Mouse (Mus musculus): ENCODE data around the gene Snrk. TPM values are rescaled to one million over a fixed set of nuclear protein-coding genes. Genes with fewer than 3 reads are reported as not detected.

Gene Snrk
- polyA plus RNA-seq, 1 experiment from 2014 or later, result 39.3 TPM

DNA sequence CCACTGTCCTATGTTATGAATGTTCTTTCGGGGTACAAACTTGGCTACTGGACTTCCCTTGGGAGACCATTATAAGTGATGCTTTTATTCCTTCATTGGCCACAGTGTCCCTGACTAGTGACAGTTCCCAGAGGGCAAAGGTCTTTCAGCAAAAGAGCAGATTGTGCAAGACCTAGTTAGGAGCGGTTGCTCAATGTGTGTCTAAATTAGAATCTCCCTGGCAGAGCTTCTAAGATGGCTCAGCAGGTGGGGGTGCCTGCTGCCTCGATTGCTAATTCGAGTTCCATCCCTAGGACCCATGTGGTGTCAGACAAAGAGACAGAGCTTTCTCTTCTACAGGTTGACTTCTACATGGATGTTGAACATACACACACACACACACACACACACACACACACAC lies 1.5 kb upstream of the Snrk start:
- Histone ChIP-seq H3K27me3 (ENCODE audit: insufficient read depth, poor library complexity, severe bottlenecking) (no peaks in the 10 kb centered on the region), H3K27ac (no peak overlapping the region), H3K4me1 (peaks cover 11% of the 10 kb centered on the region), H3K4me3 (no peak overlapping the region), H3K9me3 (no peaks in the 10 kb centered on the region), H3K36me3 (no peaks in the 10 kb centered on the region)
- 65% methylated on average over 4 of the region's 4 CpGs for WGBS
- DNase-seq (ENCODE audit: low spot score), result no peak

DNA sequence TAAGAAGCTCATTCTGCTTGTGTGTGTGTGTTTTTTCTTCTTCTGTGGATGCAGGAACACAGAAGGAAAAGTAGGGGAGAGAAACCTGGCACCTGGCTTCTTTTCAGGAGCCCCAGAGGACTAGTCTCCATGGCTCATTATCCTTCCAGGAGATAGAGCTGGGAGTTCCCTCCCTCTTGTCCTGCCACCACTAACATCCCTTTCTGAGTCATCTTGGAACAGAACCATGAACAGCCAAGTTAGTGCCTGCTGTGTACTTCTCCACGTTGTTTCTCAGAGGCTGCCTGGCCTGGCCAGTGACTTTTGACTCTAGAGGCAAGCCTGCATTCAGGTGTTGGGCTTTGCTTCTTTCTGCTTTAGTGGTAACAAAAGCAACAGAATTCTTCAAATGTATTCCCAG lies 707 bp upstream of the Snrk start:
- Histone ChIP-seq H3K27ac (no peak overlapping the region), H3K4me1 (peaks cover 14% of the 10 kb centered on the region), H3K36me3 (0 out of 2 replicates have a peak, but pooled peaks cover 3% of the 10 kb centered on the region), H3K27me3 (ENCODE audit: insufficient read depth, poor library complexity, severe bottlenecking) (no peaks in the 10 kb centered on the region), H3K9me3 (no peaks in the 10 kb centered on the region), H3K4me3 (no peak overlapping the region)
- WGBS, result 50% methylated on average over 1 of the region's 1 CpGs
- DNase-seq (ENCODE audit: low spot score), result peak; percentile 14

DNA sequence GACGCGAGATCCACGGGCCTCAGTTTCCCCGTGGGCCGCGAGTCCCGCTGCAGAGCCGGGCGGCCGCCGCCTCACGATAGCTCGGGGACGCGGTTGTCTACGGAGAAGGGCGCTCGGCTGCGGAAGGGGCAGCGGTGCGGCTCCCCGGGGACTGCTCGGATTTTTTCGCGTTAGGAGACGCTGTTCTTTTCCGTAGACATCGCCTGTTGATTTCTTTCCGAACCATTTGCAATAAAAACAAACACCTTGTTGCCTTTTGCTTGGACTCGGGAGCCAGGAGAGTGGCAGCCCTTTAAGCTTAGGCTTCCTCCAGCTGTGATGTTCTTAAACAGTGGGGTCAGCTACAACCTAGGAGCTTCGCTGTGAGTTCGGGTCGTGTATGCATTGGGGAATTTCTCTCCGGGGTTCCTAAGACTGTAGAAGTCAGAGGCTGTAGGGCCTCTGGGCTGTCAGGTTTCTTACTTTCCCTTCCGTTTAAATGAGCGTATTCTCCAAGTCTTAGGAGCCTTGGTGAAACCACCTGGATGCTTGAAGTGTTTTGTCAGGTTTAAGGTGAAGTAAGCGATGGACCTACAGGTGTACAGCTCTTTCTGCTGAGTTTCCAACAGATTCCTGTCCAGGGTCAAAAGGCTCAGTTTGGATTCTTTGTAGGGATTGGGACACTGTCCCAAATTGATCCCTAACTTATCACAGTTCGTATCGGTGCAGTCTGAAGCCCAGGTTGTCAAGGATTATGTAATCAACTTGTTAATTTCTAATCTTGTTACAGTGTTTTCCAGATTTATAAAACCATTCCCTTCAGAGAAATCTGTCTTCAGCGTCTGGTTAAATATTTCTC lies 845 bp downstream of the Snrk start:
- H3K4me3 ChIP-seq, result peak overlapping the region; percentile 92
- peak; percentile 74 for DNase-seq (ENCODE audit: low spot score)
- WGBS, result 4% methylated on average over 40 of the region's 40 CpGs
- H3K9me3 ChIP-seq, result no peaks in the 10 kb centered on the region
- 0 out of 2 replicates have a peak, but pooled peaks cover 3% of the 10 kb centered on the region for H3K36me3 ChIP-seq
- peaks cover 18% of the 10 kb centered on the region for H3K4me1 ChIP-seq
- peak overlapping the region; percentile 94 for H3K27ac ChIP-seq
- no peaks in the 10 kb centered on the region for H3K27me3 ChIP-seq (ENCODE audit: insufficient read depth, poor library complexity, severe bottlenecking)

DNA sequence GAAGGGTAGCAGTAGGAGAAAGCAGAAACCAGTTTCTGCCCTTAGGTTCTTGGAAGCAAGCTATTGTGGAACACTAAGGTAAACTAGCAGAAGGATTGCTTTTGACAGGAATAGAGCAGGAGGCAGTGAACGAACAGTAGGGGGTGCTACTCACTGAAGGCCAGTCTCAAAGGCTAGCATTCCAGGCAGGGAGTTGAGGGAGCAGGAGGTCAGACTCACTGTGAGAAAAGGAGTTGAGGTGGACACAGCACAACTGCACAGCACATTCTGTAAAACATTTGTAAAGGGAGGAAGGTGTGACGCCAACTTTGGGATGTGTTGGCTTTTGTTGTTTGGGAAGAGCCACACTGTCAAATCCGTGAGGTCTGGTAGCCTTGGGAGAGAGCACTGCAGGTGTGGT lies 3.0 kb downstream of the Snrk start:
- Histone ChIP-seq H3K4me3 (peak overlapping the region; percentile 92; the same call in 1 of the 2 replicates), H3K4me1 (peaks cover 21% of the 10 kb centered on the region), H3K27me3 (ENCODE audit: insufficient read depth, poor library complexity, severe bottlenecking) (no peaks in the 10 kb centered on the region), H3K9me3 (no peaks in the 10 kb centered on the region), H3K36me3 (0 out of 2 replicates have a peak, but pooled peaks cover 3% of the 10 kb centered on the region), H3K27ac (no peak overlapping the region)
- DNase-seq (ENCODE audit: low spot score), result no peak
- WGBS, result 42% methylated on average over 3 of the region's 3 CpGs

DNA sequence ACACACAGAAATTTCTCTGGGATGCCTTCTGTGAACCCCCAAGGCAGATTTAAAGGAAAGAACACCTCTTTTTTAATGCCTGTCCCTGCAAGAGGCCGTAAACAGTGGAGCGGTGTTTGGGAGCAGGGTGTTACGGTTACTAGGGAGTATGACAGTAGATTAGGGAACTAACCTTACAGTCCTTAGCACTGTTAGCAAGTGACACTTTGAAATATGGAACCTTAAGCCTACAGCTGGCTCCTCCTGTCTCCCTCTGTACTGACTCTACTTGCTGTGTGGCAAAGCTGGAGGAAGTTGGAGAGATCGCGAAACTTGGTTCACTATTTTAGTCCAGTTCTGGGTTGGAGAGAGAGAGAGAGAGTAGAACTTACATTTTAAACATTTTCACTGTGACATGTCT lies 5.0 kb downstream of the Snrk start:
- WGBS, result 87% methylated on average over 5 of the region's 5 CpGs
- Histone ChIP-seq H3K27me3 (ENCODE audit: insufficient read depth, poor library complexity, severe bottlenecking) (no peaks in the 10 kb centered on the region), H3K36me3 (0 out of 2 replicates have a peak, but pooled peaks cover 3% of the 10 kb centered on the region), H3K27ac (no peak overlapping the region), H3K4me3 (no peak overlapping the region), H3K9me3 (no peaks in the 10 kb centered on the region), H3K4me1 (peaks cover 24% of the 10 kb centered on the region)
- DNase-seq (ENCODE audit: low spot score), result peak; percentile 63

DNA sequence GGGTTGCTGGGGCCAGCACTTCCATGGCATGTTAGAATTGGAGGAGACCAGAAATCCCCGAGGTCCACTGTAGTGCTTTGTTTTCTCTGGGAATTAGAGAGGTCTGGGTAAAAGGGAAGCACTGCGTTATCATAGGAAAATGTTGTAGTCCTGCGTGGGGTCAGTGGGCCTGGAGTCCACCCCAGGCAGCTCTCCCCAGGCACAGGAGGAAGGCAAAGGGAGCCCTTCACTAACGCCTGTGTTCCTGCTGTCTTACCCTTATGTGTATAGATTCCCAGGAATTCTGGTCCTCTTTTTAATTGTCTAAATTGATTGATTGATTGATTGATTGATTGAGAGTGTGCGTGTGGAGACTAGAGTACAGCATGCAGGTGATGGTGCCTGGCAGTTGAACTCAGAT lies 6.1 kb downstream of the Snrk start:
- peak; percentile 55 for DNase-seq (ENCODE audit: low spot score)
- Histone ChIP-seq H3K36me3 (0 out of 2 replicates have a peak, but pooled peaks cover 3% of the 10 kb centered on the region), H3K9me3 (no peaks in the 10 kb centered on the region), H3K27ac (no peak overlapping the region), H3K4me3 (no peak overlapping the region), H3K4me1 (peaks cover 24% of the 10 kb centered on the region), H3K27me3 (ENCODE audit: insufficient read depth, poor library complexity, severe bottlenecking) (no peaks in the 10 kb centered on the region)
- 55% methylated on average over 5 of the region's 5 CpGs for WGBS

DNA sequence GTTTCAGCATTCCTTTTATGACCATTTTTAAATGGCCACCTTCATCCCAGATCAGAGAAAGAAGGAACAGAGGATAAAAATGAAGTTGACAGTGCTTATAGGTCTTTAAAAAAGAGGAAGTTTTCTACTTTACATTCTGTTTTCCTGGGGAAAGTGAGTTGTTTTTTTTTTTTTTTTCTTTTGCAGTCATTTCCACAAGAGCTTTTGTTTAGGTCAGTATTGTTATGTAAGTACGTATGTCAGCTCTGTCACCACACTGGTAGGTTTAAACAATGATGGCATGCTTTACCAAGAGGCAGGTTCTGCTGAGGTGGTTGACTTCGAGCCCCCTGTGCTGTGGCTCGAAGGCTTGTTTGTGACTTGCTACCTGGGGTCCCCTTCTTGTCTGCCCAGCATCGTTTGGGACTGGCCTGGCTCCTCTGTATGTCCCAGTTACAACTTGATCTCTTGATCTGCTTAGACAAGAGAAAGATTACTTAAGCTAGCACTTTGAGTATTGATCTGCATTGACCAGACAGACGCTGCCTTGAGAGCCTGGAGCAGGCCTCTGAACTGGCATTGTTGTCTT lies 8.7 kb downstream of the Snrk start:
- DNase-seq (ENCODE audit: low spot score), result peak; percentile 63
- Histone ChIP-seq H3K4me3 (no peak overlapping the region), H3K9me3 (no peaks in the 10 kb centered on the region), H3K27ac (no peak overlapping the region), H3K36me3 (0 out of 2 replicates have a peak, but pooled peaks cover under 1% of the 10 kb centered on the region), H3K4me1 (peaks cover 29% of the 10 kb centered on the region), H3K27me3 (ENCODE audit: insufficient read depth, poor library complexity, severe bottlenecking) (no peaks in the 10 kb centered on the region)
- WGBS, result 66% methylated on average over 5 of the region's 5 CpGs

DNA sequence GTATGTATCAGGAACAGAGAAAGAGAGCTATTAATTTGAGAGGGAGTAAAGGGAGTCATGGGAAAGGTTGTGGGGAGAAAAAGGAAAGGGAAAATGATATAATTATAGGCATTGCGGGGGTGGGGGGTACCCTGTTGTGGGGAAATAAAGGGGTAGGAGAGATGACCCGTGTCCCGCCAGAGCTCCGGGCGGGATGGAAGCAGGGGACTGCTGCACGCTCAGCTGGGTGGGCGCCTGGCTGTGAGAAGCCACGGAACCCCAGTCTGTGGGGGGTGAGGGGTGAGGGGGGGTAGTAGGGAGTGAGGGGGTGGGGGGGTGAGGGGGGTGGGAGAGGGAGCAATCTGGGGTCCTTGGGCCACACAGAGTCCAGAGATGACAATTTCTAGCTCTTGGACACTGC lies 9.7 kb downstream of the Snrk start:
- Histone ChIP-seq H3K27ac (no peak overlapping the region), H3K9me3 (no peaks in the 10 kb centered on the region), H3K4me1 (peaks cover 36% of the 10 kb centered on the region), H3K4me3 (no peak overlapping the region), H3K36me3 (no peaks in the 10 kb centered on the region), H3K27me3 (ENCODE audit: insufficient read depth, poor library complexity, severe bottlenecking) (no peaks in the 10 kb centered on the region)
- WGBS, result 89% methylated on average over 8 of the region's 8 CpGs
- peak; percentile 61 for DNase-seq (ENCODE audit: low spot score)

DNA sequence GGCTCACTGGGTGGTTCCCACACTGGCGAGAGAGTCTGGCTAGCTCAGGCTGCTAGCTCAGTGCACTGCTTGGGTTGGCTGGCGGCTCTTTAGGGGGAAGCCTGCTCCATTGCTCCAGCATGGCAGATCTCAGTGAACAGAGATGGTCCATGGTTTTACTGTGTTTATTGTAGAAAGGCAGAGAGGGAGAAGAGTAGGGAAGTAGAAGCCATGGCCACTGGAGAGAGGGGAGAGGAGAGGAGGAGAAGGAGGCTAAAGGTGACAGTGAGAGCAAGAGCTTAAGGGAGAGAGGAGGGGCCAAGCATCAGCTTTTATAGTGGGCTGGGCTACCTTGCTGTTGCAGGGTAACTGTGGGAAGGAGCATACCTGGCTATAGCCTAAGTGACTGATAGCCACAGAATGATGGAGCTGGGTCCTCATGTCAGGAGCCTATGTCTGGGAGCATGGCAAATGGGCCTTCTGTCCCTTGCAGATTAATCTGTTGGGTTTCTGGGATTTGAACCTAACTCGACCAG lies 10.3 kb downstream of the Snrk start:
- DNase-seq (ENCODE audit: low spot score), result peak; percentile 64
- WGBS, result 73% methylated on average over 3 of the region's 3 CpGs
- H3K9me3 ChIP-seq, result no peaks in the 10 kb centered on the region
- H3K27me3 ChIP-seq (ENCODE audit: insufficient read depth, poor library complexity, severe bottlenecking), result no peaks in the 10 kb centered on the region
- no peak overlapping the region for H3K27ac ChIP-seq
- H3K4me3 ChIP-seq, result no peak overlapping the region
- H3K36me3 ChIP-seq, result 0 out of 2 replicates have a peak, but pooled peaks cover 2% of the 10 kb centered on the region
- peaks cover 33% of the 10 kb centered on the region for H3K4me1 ChIP-seq

DNA sequence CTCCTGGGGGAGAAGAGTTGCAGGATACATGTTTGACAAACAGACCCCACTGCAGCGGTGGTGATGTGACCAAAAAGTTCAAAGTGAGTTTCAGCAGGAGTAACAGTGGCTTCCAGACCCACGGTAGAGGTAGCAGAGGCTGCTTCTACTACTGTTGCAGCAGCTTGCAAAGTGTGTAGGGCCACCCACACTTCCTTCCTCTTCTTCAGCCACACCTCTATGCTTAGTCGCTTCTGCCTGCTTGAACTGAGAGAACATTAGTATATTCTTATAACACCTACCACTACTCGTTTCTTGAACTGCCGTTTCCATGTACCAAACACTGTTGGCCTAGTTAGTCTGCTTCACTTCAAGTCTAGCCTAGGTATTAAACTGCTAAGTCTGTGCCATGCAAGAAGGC lies 11.6 kb downstream of the Snrk start:
- WGBS, result 70% methylated on average over 5 of the region's 5 CpGs
- Histone ChIP-seq H3K9me3 (no peaks in the 10 kb centered on the region), H3K4me3 (no peak overlapping the region), H3K4me1 (peaks cover 28% of the 10 kb centered on the region), H3K36me3 (0 out of 2 replicates have a peak, but pooled peaks cover 2% of the 10 kb centered on the region), H3K27ac (no peak overlapping the region), H3K27me3 (ENCODE audit: insufficient read depth, poor library complexity, severe bottlenecking) (no peaks in the 10 kb centered on the region)
- DNase-seq (ENCODE audit: low spot score), result peak; percentile 57

DNA sequence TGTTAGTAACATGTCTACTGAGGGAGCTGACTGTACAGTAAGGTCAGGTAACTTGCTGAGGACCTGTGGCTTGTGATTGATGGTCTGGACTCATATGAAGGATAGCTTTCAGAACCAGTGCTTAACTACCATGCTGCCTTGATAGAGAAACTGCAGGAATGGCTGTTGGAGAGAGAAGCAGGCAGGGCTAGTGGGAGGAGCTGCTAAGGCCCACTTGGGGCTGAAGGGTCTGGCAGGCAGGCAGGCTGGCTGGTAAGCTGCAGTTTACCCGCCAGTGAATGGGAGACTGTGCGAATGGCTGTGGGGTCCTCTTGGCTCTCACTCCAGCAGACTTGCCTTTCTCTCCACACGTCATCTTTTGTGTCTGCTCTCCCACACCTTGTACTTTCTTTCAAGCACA lies 13.6 kb downstream of the Snrk start:
- no peaks in the 10 kb centered on the region for H3K27me3 ChIP-seq (ENCODE audit: insufficient read depth, poor library complexity, severe bottlenecking)
- peak overlapping the region; percentile 17; the same call in 1 of the 2 replicates for H3K27ac ChIP-seq
- 31% methylated on average over 3 of the region's 3 CpGs for WGBS
- 0 out of 2 replicates have a peak, but pooled peaks cover 6% of the 10 kb centered on the region for H3K36me3 ChIP-seq
- H3K4me1 ChIP-seq, result peaks cover 39% of the 10 kb centered on the region
- no peaks in the 10 kb centered on the region for H3K9me3 ChIP-seq
- no peak for DNase-seq (ENCODE audit: low spot score)
- H3K4me3 ChIP-seq, result no peak overlapping the region

DNA sequence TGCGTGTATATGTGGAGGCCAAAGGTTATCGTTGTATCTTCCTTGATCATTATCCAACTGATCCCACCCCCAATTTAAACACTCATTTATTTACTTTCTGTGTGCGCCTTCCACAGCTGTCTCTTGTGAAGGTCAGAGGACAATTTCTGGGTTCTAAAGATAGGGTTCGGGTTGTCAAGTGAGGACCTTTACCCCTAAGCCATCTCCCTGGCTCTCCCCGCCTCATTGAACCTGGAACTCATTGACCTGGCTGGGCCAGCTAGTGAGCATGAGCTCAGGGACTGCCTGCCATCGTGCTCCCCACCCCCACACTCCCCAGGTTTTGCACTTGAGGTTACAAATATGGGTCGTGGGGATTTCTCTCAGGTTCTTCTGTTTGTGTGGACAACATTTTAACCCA lies 15.1 kb downstream of the Snrk start:
- H3K9me3 ChIP-seq, result no peaks in the 10 kb centered on the region
- H3K27ac ChIP-seq, result no peak overlapping the region
- no peaks in the 10 kb centered on the region for H3K27me3 ChIP-seq (ENCODE audit: insufficient read depth, poor library complexity, severe bottlenecking)
- WGBS, result 83% methylated on average over 7 of the region's 7 CpGs
- H3K4me1 ChIP-seq, result peaks cover 36% of the 10 kb centered on the region
- H3K4me3 ChIP-seq, result no peak overlapping the region
- peaks cover 6% of the 10 kb centered on the region; the same call in 1 of the 2 replicates for H3K36me3 ChIP-seq
- peak; percentile 36 for DNase-seq (ENCODE audit: low spot score)
